Mouse (Mus musculus) heart, adult 2 months (tissue): ENCODE measurements around the gene Gm5788.
"Not testable (repeated sequence)": the region's sequence is repeated elsewhere in the genome, so short reads cannot be mapped to it uniquely, and the experiment has no call there.

Experiments
- CTCF ChIP-seq: fragments of 200-600 bp; IDR thresholded peaks from 2 replicates; pipeline ENCODE4 v1.8.1; 2022; ENCODE audit warnings: antibody characterized with exemption, mild to moderate bottlenecking, moderate library complexity
- EP300 ChIP-seq: fragments of 200-500 bp; IDR thresholded peaks from 2 replicates; pipeline ENCODE4 v1.6.1; 2011; ENCODE audit warnings: low read depth, low read length, control low read depth; ENCODE audit not compliant: insufficient read depth
- POLR2A ChIP-seq: fragments of 200-500 bp; IDR thresholded peaks from 2 replicates; pipeline ENCODE4 v1.6.1; 2011; ENCODE audit warnings: mild to moderate bottlenecking, low read depth, low read length, control low read depth; ENCODE audit not compliant: insufficient read depth

DNA sequence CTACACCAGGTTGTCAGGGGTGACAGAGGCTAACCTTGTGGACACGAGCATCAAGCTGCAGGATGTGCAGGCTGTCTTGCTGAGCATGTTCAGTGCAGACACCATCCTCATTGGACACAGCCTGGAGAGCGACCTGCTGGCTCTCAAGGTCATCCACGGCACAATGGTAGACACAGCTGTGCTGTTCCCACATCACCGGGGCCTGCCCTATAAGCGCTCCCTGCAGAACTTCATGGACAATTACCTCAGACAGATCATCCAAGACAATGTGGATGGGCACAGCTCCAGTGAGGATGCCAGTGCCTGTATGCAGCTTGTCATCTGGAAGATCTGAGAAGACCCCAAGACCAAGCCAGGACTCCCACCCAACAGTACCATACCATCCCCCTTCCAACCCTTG is 12.0 kb upstream of the Gm5788 start:
- not testable (repeated sequence) for TF ChIP-seq POLR2A, CTCF, EP300
